Mouse (Mus musculus) cortical plate, adult 2 months (tissue): ENCODE data around the gene Ccdc40.

Experiments
- CTCF ChIP-seq: fragments of 200-500 bp; IDR thresholded peaks from 2 replicates; pipeline ENCODE4 v1.5.1; 2011; ENCODE audit warnings: mild to moderate bottlenecking, control low read depth, low read length; ENCODE audit not compliant: insufficient read depth; ENCODE audit errors: extremely low read depth
- POLR2A ChIP-seq: fragments of 200-500 bp; IDR thresholded peaks from 2 replicates; pipeline ENCODE4 v1.6.1; 2011; ENCODE audit warnings: mild to moderate bottlenecking, low read length, control low read depth; ENCODE audit not compliant: insufficient read depth; ENCODE audit errors: extremely low read depth

DNA sequence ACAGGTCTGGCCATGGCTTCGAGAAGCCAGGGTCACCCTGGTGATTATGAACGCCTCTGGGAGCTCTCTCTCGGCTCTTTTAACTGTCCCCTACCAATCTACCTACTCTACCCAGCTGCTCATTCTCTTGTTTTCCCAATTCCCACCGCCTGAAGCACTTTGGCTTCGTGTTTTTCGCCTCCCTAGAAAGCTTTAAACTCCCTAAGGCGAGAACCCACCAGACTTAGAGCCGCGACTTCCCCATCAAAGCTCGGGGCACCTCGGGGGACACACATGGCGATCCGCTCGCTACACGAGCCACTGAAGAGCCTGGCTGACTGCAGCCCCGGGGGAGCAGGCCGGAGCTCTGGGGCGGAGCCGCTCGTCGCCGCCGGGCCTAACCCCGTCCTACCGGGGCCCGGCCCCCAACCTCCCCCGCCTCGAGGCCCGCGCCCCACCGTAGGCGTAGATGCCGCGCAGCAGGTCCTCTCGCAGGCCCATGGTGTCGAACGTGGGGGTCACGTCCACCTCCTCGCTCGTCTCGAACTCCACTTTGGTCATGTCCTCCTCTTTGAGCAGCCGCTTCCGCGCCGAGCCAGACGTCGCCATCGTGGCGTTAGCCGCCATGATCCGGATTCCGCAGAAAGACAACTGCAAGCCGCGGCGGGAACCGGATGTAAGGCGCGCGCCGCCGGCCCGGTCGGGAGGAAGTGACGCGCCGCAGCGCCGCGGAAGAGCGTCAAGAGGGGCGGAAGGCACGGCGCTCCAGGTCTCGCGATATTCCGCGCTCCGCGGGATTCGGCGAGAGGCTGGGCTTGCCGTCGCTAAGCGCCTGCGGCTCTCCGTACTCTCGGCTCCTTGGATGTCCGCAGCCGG is 71.2 kb downstream of the Ccdc40 start, which contains the start of gene Eif4a3:
- TF ChIP-seq CTCF (no peak), POLR2A (peak; percentile 90)
